Mouse (Mus musculus): ENCODE data around the gene Lrat.

Gene Lrat

GRCm38 (mm10) chr3:82903613-82904205 is at the start of gene Lrat:
Lrat (minus strand) TSS chr3:82903973.
- peak; percentile 46 for DNase-seq

GRCm38 (mm10) chr3:82952173-82952962 is 48.6 kb upstream of the Lrat start:
- no peak for DNase-seq

GRCm38 (mm10) chr3:82950639-82951038 is 46.9 kb upstream of the Lrat start:
- DNase-seq = no peak

GRCm38 (mm10) chr3:82950208-82950607 is 46.4 kb upstream of the Lrat start:
- DNase-seq = no peak

GRCm38 (mm10) chr3:82946375-82947107 is 42.8 kb upstream of the Lrat start:
- no peak for DNase-seq

GRCm38 (mm10) chr3:82927917-82928316 is 24.1 kb upstream of the Lrat start:
- no peak for DNase-seq

GRCm38 (mm10) chr3:82915632-82916031 is 11.9 kb upstream of the Lrat start:
- no peak for DNase-seq

- DNase-seq = peak; percentile 6
These were observed 4.9 kb upstream of the Lrat start for GRCm38 (mm10) chr3:82908671-82909070.

GRCm38 (mm10) chr3:82904211-82904908 is 587 bp upstream of the Lrat start:
- DNase-seq = peak; percentile 8

- DNase-seq = no peak
These were observed 788 bp downstream of the Lrat start for GRCm38 (mm10) chr3:82902757-82903612.

- DNase-seq = no peak
These were observed 14.9 kb downstream of the Lrat start for GRCm38 (mm10) chr3:82888842-82889241.

GRCm38 (mm10) chr3:82877258-82877657 is 26.5 kb downstream of the Lrat start:
- peak; percentile 41 for DNase-seq

GRCm38 (mm10) chr3:82876372-82876739 is 27.4 kb downstream of the Lrat start, which contains the start of gene Rbm46:
Rbm46 (minus strand) TSS chr3:82876483.
- DNase-seq = peak; percentile 92

- DNase-seq = peak; percentile 17
These were observed 28.0 kb downstream of the Lrat start for GRCm38 (mm10) chr3:82875671-82876371.

- peak; percentile 58 for DNase-seq
These were observed 46.2 kb downstream of the Lrat start for GRCm38 (mm10) chr3:82857414-82858077.

Measured in kidney, postnatal 10 days (tissue).